Mouse (Mus musculus) splenic B cell, adult 2 months (primary cell): ENCODE measurements at regions not wholly inside any gene's neighbourhood (a gene's known extent, or its start where the extent isn't known, plus 50 kb on each side); places are given as distances from the start of the nearest gene placed in this dataset.

Experiments
- DNase-seq: peaks from one replicate; pipeline ENCODE4 v3.0.0-alpha.2; 2011; ENCODE audit warnings: low read depth, low spot score
- H3K27me3 ChIP-seq: 2 replicates; pipeline ENCODE4 v1.6.1; 2012; ENCODE audit warnings: mild to moderate bottlenecking, low read length, moderate library complexity, mixed read lengths; ENCODE audit not compliant: control insufficient read depth, poor library complexity, insufficient read depth, severe bottlenecking
- H3K36me3 ChIP-seq: 2 replicates; pipeline ENCODE4 v1.6.1; 2012; ENCODE audit warnings: mild to moderate bottlenecking, low read length, moderate library complexity, mixed read lengths; ENCODE audit not compliant: control insufficient read depth, poor library complexity, insufficient read depth, severe bottlenecking

GRCm38 (mm10) chr9:41587762-41588161, 426.3 kb upstream of the Ubash3b start:
- no peak for DNase-seq
- Histone ChIP-seq H3K36me3 (no peaks in the 10 kb centered on the region), H3K27me3 (no peaks in the 10 kb centered on the region)

DNA sequence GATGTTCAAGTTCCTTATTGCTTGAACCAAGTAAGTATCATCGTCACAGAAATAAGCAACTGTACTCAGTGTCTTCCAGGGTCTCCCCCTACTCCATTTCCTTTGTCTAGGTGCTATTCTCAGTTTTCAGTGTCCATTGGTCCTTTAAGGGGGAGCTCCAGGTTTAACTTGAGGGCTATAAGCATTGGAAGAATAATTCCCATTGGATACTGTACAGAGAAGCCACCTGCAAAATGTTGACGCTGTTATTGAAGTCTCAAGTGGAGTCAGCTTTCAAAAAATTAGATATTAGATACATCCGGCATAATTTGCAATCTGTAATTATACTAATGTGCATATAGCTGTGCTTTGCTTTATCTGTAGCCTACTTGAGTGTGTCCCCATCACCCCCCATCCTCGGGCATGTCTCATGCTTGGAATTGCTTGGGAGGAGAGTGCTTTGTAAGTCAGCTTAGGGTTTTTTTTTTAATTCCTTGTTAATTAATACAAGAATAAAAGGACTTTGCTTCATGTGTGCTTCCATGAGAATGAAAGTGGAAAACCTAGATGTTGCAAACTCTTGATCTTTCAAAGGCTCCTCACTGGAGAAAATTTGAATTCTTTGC, 425.6 kb upstream of the Ubash3b start:
- no peak for DNase-seq
- no peaks in the 10 kb centered on the region for H3K27me3 ChIP-seq
- no peaks in the 10 kb centered on the region for H3K36me3 ChIP-seq

DNA sequence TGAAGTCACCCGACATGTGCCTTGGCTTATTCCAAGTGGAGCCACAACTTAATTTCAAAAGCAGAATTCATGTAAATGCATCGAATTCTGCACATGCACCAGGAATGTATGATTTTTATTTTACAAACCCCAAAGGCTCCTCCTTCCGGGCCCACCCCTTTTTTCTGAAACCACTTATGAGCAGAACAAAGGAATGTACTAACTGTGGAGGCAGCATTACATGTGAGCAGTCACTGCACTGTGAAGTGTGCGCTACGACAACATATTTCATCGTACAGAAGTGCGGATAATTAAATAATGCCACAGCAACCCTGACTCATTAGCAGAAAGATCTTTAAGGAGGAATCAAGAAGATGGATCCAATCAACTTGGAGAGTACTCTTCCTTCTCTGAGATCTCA, 424.8 kb upstream of the Ubash3b start:
- Histone ChIP-seq H3K27me3 (no peaks in the 10 kb centered on the region), H3K36me3 (no peaks in the 10 kb centered on the region)
- no peak for DNase-seq

GRCm38 (mm10) chr9:41585771-41586170, 424.3 kb upstream of the Ubash3b start:
- H3K36me3 ChIP-seq, result no peaks in the 10 kb centered on the region
- DNase-seq, result no peak
- no peaks in the 10 kb centered on the region for H3K27me3 ChIP-seq

- no peaks in the 10 kb centered on the region for H3K27me3 ChIP-seq
- no peaks in the 10 kb centered on the region for H3K36me3 ChIP-seq
These were observed 423.5 kb upstream of the Ubash3b start for GRCm38 (mm10) chr9:41585012-41585411.

GRCm38 (mm10) chr9:41583711-41584329, 422.3 kb upstream of the Ubash3b start:
- H3K36me3 ChIP-seq, result no peaks in the 10 kb centered on the region
- no peaks in the 10 kb centered on the region for H3K27me3 ChIP-seq
- DNase-seq, result no peak

More at GRCm38 (mm10) chr9:41585012-41585411, 423.5 kb upstream of the Ubash3b start:
- no peak for DNase-seq

DNA sequence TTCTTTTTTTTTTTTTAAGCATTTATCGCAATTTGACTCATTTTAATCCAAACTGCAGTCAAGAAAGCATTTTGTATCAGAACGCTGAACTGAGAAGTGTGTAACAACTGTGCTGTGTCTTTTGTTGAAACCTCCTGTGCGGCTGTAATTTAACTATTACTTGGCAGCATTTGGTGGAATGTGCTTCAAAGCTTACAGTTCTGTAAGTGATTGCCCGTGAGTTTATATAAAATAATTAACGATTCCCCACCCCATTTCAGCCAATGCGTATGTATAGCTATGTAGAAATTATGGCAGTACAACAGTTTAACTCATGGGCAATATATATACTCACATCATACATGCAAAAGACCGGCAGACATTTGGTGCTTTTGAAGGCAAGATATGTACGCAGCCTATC, 421.8 kb upstream of the Ubash3b start:
- no peak for DNase-seq
- Histone ChIP-seq H3K36me3 (no peaks in the 10 kb centered on the region), H3K27me3 (no peaks in the 10 kb centered on the region)

GRCm38 (mm10) chr9:41582711-41583236, 421.3 kb upstream of the Ubash3b start:
- DNase-seq, result no peak
- Histone ChIP-seq H3K36me3 (no peaks in the 10 kb centered on the region), H3K27me3 (no peaks in the 10 kb centered on the region)

GRCm38 (mm10) chr9:41582171-41582570, 420.7 kb upstream of the Ubash3b start:
- no peak for DNase-seq
- no peaks in the 10 kb centered on the region for H3K27me3 ChIP-seq
- no peaks in the 10 kb centered on the region for H3K36me3 ChIP-seq

GRCm38 (mm10) chr9:41581741-41582140, 420.2 kb upstream of the Ubash3b start:
- DNase-seq, result no peak
- Histone ChIP-seq H3K36me3 (no peaks in the 10 kb centered on the region), H3K27me3 (no peaks in the 10 kb centered on the region)

- no peak for DNase-seq
- Histone ChIP-seq H3K27me3 (no peaks in the 10 kb centered on the region), H3K36me3 (no peaks in the 10 kb centered on the region)
These were observed 419.7 kb upstream of the Ubash3b start for GRCm38 (mm10) chr9:41581152-41581551.

DNA sequence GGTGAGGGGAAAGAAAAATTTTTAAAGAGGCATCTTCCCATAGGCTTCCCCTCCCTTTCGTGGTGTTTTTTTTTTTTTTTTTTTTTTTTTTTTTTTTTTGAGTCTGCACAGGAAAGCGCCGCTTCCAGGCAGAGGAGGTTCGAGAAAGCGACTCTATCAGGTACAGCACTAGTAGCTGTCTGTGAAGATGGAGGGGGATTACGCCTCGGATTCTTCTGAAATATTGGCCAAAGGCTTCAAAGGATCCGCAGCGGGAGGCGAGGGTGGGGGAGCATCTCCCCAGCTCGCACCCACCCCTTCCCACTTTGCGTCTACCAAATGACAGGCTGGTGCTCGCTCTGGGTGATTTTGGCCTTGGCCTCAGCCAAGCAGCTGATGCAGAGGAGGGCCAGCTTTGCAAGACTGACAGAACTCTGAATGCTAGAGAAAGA, 419.1 kb upstream of the Ubash3b start:
- no peaks in the 10 kb centered on the region for H3K27me3 ChIP-seq
- no peak for DNase-seq
- H3K36me3 ChIP-seq, result no peaks in the 10 kb centered on the region

GRCm38 (mm10) chr9:41580067-41580466, 418.6 kb upstream of the Ubash3b start:
- H3K36me3 ChIP-seq, result no peaks in the 10 kb centered on the region
- no peaks in the 10 kb centered on the region for H3K27me3 ChIP-seq
- DNase-seq, result no peak

GRCm38 (mm10) chr9:41579107-41580014, 417.9 kb upstream of the Ubash3b start:
- DNase-seq, result no peak
- no peaks in the 10 kb centered on the region for H3K36me3 ChIP-seq
- no peaks in the 10 kb centered on the region for H3K27me3 ChIP-seq
